Mouse (Mus musculus): ENCODE data around the gene Fyn. TPM values are rescaled to one million over a fixed set of nuclear protein-coding genes. Genes with fewer than 3 reads are reported as not detected.

The Fyn gene
- polyA plus RNA-seq, 1 experiment, result 35.5 TPM

- no peak overlapping the region for H3K27ac ChIP-seq (ENCODE audit: insufficient read depth, low read depth, low read length)
- TF ChIP-seq POLR2A (IDR thresholded peaks at IDR 0.05; ENCODE audit: borderline replicate concordance, low read depth, low read length) (no peak), CTCF (IDR thresholded peaks at IDR 0.05; ENCODE audit: low read depth, low read length) (no peak)
- peaks cover 3% of the 10 kb centered on the region; the same call in 1 of the 2 replicates for H3K4me1 ChIP-seq (ENCODE audit: control insufficient read depth, insufficient read depth, low read length)
- H3K4me3 ChIP-seq (ENCODE audit: insufficient read depth, low read length), result no peak overlapping the region
Observed at GRCm38 (mm10) chr10:39597116-39597791, 228.6 kb downstream of the Fyn start.

- TF ChIP-seq POLR2A (IDR thresholded peaks at IDR 0.05; ENCODE audit: borderline replicate concordance, low read depth, low read length) (no peak), CTCF (IDR thresholded peaks at IDR 0.05; ENCODE audit: low read depth, low read length) (no peak)
- no peak overlapping the region for H3K4me3 ChIP-seq (ENCODE audit: insufficient read depth, low read length)
- no peak overlapping the region for H3K27ac ChIP-seq (ENCODE audit: insufficient read depth, low read depth, low read length)
- H3K4me1 ChIP-seq (ENCODE audit: control insufficient read depth, insufficient read depth, low read length), result peaks cover 3% of the 10 kb centered on the region; the same call in 1 of the 2 replicates
Observed at GRCm38 (mm10) chr10:39597792-39598183, 229.1 kb downstream of the Fyn start.

- Histone ChIP-seq H3K4me1 (ENCODE audit: control insufficient read depth, insufficient read depth, low read length) (peaks cover 3% of the 10 kb centered on the region; the same call in 1 of the 2 replicates), H3K27ac (ENCODE audit: insufficient read depth, low read depth, low read length) (no peak overlapping the region), H3K4me3 (ENCODE audit: insufficient read depth, low read length) (no peak overlapping the region)
- TF ChIP-seq CTCF (IDR thresholded peaks at IDR 0.05; ENCODE audit: low read depth, low read length) (no peak), POLR2A (IDR thresholded peaks at IDR 0.05; ENCODE audit: borderline replicate concordance, low read depth, low read length) (no peak)
Observed at GRCm38 (mm10) chr10:39599601-39600000, 230.9 kb downstream of the Fyn start.

- Histone ChIP-seq H3K4me3 (ENCODE audit: insufficient read depth, low read length) (no peak overlapping the region), H3K4me1 (ENCODE audit: control insufficient read depth, insufficient read depth, low read length) (peaks cover 3% of the 10 kb centered on the region; the same call in 1 of the 2 replicates), H3K27ac (ENCODE audit: insufficient read depth, low read depth, low read length) (no peak overlapping the region)
- TF ChIP-seq POLR2A (IDR thresholded peaks at IDR 0.05; ENCODE audit: borderline replicate concordance, low read depth, low read length) (no peak), CTCF (IDR thresholded peaks at IDR 0.05; ENCODE audit: low read depth, low read length) (no peak)
Observed at GRCm38 (mm10) chr10:39600115-39600514, 231.5 kb downstream of the Fyn start.

- Histone ChIP-seq H3K4me1 (ENCODE audit: control insufficient read depth, insufficient read depth, low read length) (peaks cover 2% of the 10 kb centered on the region; the same call in 1 of the 2 replicates), H3K4me3 (ENCODE audit: insufficient read depth, low read length) (no peak overlapping the region), H3K27ac (ENCODE audit: insufficient read depth, low read depth, low read length) (no peak overlapping the region)
- no peak for TF ChIP-seq POLR2A (IDR thresholded peaks at IDR 0.05; ENCODE audit: borderline replicate concordance, low read depth, low read length)
- TF ChIP-seq CTCF (IDR thresholded peaks at IDR 0.05; ENCODE audit: low read depth, low read length), result no peak
Observed at GRCm38 (mm10) chr10:39601068-39601467, 232.4 kb downstream of the Fyn start.

- Histone ChIP-seq H3K4me1 (ENCODE audit: control insufficient read depth, insufficient read depth, low read length) (peaks cover 3% of the 10 kb centered on the region; the same call in 1 of the 2 replicates), H3K4me3 (ENCODE audit: insufficient read depth, low read length) (no peak overlapping the region), H3K27ac (ENCODE audit: insufficient read depth, low read depth, low read length) (no peak overlapping the region)
- no peak for TF ChIP-seq CTCF (IDR thresholded peaks at IDR 0.05; ENCODE audit: low read depth, low read length)
- no peak for TF ChIP-seq POLR2A (IDR thresholded peaks at IDR 0.05; ENCODE audit: borderline replicate concordance, low read depth, low read length)
Observed at GRCm38 (mm10) chr10:39606434-39606833, 237.8 kb downstream of the Fyn start.

GRCm38 (mm10) chr10:39611234-39611633 lies 242.6 kb downstream of the Fyn start:
- H3K4me3 ChIP-seq (ENCODE audit: insufficient read depth, low read length), result no peak overlapping the region
- H3K4me1 ChIP-seq (ENCODE audit: control insufficient read depth, insufficient read depth, low read length), result peaks cover 3% of the 10 kb centered on the region; the same call in 1 of the 2 replicates
- no peak overlapping the region for H3K27ac ChIP-seq (ENCODE audit: insufficient read depth, low read depth, low read length)
- TF ChIP-seq CTCF (IDR thresholded peaks at IDR 0.05; ENCODE audit: low read depth, low read length) (no peak), POLR2A (IDR thresholded peaks at IDR 0.05; ENCODE audit: borderline replicate concordance, low read depth, low read length) (no peak)

GRCm38 (mm10) chr10:39612131-39612530 lies 243.5 kb downstream of the Fyn start:
- H3K4me1 ChIP-seq (ENCODE audit: control insufficient read depth, insufficient read depth, low read length), result peaks cover 3% of the 10 kb centered on the region; the same call in 1 of the 2 replicates
- no peak overlapping the region for H3K4me3 ChIP-seq (ENCODE audit: insufficient read depth, low read length)
- no peak for TF ChIP-seq CTCF (IDR thresholded peaks at IDR 0.05; ENCODE audit: low read depth, low read length)
- no peak for TF ChIP-seq POLR2A (IDR thresholded peaks at IDR 0.05; ENCODE audit: borderline replicate concordance, low read depth, low read length)
- H3K27ac ChIP-seq (ENCODE audit: insufficient read depth, low read depth, low read length), result no peak overlapping the region

- 0 out of 2 replicates have a peak within 1 kb of the TSS, but pooled peaks have one; percentile 21 for H3K27ac ChIP-seq (ENCODE audit: insufficient read depth, low read depth, low read length)
- H3K4me3 ChIP-seq (ENCODE audit: insufficient read depth, low read length), result peak within 1 kb of the TSS; percentile 54
- no peak for TF ChIP-seq POLR2A (IDR thresholded peaks at IDR 0.05; ENCODE audit: borderline replicate concordance, low read depth, low read length)
- TF ChIP-seq CTCF (IDR thresholded peaks at IDR 0.05; ENCODE audit: low read depth, low read length), result no peak
- H3K4me1 ChIP-seq (ENCODE audit: control insufficient read depth, insufficient read depth, low read length), result peaks cover 3% of the 10 kb centered on the region; the same call in 1 of the 2 replicates
Observed at GRCm38 (mm10) chr10:39612633-39612988, 244.0 kb downstream of the Fyn start, which contains the start of gene Traf3ip2. Gene Traf3ip2, plus strand, starts transcription at chr10:39612934.

Measured in bone marrow macrophage, adult 2 months (primary cell).